Mouse (Mus musculus): ENCODE data around the gene Nos1ap.

Nos1ap gene

DNA sequence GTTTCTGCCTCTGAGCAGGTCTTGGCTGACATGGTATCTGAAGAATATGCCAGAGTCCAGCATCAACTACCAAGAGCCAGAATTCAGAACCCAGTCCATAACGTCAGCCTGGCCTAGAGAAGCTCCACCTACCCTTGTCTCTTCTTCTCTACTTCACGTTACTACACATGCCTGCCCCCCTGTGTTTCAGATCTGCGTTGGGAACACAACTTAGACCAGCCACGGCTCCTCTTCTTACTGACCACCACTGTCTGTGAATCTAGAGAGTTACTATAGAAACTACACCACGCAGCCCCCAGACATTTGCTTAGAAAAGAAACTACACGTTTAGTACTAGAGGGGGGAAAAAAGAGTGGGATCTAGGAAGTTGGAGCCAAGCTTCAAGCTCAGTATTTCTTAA lies 2.9 kb downstream of the Nos1ap start:
- no peak for DNase-seq

DNA sequence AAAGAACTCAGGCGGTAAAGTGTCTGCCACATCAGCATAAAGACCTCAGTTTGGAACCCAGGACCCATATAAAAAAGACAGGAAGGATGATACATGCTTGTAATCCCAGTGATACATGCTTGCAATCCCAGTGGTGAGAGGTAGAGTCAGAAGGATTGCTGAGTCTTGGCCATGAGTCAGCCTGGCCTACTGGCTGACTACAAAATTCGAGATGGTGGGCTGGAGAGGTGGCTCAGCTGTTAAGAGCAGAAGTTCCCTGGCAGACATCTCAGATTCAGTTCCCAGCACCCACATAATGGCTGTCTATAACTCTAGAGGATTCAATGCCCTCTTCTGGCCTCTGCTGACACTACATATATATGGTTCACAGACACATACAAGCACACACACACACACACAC lies 5.7 kb downstream of the Nos1ap start:
- DNase-seq: no peak

DNA sequence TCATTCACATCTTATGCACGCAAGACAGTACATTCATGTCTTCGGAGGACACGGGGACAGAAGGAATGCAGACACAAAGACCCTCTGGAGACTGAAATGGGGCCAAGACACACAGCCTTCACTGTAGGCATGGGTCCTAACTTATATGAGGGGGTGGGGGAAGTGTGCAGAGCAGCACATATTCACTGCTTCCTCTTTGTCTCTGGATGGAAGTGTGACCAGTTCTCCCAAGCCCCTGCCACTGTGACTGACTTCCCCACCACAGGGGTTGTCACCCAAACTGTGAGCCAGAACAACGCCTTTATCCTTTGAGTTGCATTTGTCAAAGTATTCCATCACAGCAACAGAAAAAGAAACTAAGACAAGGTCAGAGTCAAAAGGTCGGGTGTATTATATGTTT lies 7.3 kb downstream of the Nos1ap start:
- no peak for DNase-seq

DNA sequence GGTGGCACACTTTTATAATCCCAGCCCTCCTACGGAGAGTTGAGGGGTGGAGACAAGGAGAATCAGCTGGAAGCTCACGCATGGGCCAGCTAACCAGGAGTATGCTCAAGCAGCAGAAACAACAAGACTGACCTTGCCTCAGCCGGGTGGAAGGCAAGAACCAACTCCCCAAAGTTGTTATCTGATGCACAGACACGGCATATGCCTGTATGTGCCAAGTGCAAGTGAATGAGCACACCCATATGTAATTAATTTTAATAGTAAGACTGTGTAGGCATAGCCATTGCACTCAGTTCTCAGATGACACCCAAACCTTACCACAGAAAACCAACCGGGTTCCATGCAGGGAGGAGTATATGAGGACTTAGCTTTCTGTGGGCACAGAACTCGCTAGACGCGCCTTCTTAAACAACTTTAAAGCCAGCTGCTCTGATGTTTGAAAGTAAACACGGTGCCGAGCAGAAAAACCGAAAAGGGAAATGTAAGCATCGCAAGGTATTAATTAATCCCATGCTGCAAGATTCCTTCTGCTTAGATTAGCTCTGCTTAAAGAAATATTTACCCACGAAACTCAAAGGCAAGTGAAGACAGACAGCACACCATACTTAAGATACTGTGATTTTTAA lies 9.1 kb downstream of the Nos1ap start:
- DNase-seq: no peak

DNA sequence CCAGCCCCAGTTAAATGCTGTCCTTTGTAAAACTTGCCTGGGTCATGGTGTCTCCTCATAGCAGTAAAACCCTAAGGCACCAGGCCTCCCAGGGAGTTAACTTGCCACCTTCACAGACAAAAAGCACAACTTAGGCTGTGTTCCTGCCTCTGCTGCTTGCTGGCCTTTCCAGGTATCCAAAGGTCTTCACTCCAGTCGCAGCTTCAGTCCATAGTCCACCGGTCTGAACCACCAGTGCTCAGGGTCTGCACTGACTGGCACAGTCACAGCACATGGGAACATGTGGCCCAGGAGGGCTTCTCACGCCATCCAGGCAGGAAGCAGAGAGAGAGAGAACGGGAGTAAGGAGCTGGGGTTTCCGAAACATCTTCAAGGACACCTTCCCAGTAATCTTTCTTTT lies 10.2 kb downstream of the Nos1ap start:
- no peak for DNase-seq

DNA sequence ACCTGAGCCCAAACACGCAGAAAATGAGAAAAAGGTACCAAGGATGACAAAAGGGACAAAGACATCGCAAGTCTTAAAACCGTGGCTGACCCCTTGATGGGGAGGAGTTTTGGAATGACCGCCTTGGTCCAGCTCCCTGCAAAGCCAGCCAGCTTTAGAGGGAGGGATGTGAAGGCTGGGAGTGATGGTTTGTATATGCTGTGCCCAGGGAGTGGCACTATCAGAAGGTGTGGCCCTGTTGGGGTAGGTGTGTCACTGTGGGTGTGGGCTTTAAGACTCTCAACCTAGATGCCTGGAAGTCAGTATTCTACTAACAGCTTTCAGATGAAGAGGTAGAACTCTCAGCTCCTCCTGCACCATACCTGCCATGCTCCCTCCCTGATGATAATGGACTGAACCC lies 10.6 kb downstream of the Nos1ap start:
- DNase-seq: no peak

DNA sequence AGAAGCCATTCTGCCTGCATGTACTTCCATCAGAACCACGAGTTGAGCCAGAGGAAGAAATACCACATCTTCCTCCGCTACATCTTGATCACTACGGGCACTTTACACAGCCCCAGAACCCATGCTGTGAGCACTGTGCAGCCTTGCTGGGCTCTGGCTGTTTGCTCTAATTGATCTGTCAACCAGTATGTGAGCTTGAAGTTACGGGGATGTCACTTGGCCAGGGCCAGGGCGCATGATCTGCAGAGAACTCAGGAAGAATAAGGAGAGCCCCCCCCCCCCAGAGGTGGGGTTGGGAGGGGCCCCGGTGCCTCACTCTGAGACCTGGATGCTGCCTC lies 13.0 kb downstream of the Nos1ap start:
- DNase-seq: no peak

DNA sequence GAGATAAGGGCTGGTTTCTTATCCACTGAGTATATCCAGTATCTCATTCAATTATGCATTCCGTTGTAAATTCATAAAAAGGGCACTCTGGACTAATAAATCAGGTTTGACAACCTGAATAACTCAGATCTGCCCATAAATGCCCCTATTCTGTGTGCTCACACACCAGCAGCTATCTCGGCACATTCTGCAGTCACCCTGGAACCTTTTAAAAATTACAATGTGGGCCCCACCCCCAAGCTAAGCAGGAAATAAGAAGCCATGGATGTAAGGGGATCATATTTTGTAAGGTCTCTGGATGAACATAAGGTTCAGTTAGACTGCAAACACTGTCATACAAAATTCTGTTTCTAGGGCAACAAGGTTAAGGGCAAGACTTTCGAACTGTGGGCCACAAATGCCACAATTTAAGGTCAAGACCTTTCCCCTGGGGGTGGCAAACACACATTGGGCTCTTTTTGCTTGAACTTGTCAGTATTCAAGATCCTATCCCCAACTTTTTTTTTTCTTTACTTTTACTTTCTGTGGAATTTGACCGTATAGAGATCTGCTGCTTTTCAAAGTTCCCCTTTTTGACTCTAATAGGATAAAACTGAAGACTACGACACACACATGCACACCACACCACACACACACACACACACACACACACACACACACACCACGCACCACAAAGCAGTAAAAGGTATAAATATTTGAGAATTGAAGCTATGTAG lies 13.5 kb downstream of the Nos1ap start:
- DNase-seq: no peak

DNA sequence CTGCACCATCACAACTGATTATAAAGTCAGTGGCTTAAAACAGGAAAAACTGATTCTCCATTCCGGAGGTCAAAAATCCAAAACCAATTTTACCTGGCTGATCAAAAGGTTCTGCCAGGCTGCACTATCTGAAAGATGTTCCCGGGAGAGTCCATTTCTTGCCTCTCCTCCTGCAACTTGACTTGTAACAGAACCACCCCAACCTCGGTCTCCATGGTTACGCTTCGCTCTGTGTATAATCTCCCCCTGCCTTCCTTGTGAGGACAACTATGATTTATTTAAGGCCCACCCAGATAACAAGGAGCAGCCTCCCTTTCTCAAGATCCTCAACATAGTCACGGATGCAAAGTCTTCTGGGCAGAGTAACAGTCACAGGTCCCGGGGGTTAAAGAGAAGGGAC lies 16.5 kb downstream of the Nos1ap start:
- no peak for DNase-seq

DNA sequence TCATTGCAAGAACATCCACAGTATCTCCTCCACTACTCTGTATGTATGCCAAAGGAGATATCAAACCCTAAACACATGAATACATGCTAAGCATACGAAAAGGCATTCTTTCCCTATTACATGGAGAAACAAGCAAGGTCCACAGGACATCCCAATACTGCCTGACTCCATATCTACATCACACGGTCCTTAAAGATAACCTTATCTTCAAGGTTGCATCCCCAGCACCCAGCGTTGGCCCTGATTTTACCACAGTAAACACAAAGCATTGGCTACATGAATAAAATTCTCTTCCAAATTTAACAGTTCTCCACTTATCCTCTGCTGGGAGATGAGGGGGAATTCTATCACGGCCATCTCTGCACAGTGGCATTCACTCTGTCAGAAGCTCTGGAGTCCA lies 22.7 kb downstream of the Nos1ap start:
- no peak for DNase-seq

DNA sequence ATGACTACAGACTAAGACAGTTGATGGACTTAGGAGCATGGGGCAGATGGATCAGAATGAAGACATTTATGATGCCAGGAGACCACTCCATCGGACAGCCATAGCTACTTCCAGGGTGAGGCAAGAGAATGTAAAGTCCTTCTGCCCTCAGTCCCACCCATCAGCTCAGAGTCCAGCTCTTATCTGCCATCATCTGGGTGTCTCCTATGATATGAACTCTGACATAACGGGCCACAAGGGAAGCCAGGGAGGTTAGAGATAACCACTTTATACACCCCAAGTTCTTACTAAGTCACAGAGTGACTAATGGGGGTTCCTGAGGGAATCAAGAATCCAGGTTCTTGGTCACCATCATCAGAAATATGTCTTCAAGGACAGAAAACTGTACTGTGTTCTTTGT lies 23.1 kb downstream of the Nos1ap start:
- DNase-seq: no peak

DNA sequence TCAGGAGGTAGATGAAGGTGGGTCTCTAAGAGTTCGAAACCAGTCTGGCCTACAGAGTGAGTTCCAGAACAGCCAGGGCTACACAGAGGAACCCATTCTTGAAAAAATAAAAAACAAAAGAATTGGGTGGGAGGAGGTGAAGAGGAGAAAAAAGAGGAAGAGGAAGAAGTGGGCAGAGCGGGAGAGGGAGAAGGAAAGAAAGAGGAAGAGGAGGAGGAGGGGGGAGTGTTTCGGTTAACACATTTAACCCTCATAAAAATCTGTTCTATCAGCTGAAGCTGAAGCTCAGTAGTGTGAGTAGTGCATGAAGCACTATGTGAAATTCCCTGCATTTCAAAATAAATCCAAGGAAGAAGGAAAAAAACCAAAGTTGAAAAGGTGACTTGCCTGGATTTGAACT lies 24.7 kb downstream of the Nos1ap start:
- DNase-seq: no peak

DNA sequence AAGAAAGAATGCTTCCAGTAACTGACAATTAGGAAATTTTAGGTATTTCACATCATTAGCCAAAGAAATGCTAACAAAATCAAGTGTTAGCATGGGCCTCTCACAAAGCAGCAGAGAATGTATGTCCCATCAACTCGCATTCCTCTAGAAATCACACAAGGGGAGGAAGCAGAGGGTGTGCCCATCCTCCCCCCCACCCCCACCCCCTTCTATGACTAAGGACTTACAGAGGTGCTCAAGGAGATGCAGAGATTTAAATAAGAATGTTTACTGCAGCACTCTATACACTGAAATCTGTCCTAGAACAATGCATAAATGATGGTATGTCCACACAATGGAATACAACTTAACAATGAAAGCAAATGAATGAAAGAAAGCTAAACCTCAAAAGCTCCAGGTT lies 27.2 kb downstream of the Nos1ap start:
- DNase-seq: no peak

DNA sequence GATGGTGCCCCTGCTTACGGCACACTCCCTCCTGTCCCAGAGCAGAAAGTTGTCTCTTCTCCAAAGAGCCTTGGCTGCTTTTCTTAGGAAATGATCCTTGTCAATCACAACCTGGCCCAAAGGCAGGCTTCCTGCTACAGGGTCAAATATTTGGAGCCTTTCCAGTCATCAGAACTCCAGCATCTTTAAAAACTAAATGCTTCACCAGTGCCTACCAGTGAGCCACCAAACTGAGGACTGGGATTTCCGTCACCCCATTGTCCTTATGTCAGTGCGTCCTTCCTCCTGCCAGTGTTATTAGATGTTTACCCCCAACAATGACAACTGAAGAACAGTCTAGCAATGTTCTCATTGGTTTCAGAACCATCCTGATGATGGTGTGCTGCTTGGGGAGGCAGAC lies 28.9 kb downstream of the Nos1ap start:
- no peak for DNase-seq

DNA sequence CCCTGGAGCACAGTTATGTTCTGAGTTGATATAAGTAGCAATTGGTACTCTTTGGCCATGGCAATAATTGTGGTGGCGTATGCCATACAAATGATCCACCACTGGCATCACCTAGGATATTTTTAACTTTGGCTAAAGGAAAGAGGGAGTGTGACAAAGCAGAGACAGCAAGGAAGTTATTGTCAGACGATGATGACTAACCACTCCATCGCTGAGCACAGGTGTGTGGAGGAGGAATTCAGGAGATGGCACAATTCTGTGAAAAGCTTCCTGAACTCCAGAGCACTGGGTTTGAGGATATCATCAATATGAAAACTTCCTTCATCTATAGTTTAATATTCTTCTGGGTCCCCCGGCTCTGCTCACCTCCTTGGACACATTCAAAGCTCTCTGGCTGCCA lies 31.7 kb downstream of the Nos1ap start:
- no peak for DNase-seq

DNA sequence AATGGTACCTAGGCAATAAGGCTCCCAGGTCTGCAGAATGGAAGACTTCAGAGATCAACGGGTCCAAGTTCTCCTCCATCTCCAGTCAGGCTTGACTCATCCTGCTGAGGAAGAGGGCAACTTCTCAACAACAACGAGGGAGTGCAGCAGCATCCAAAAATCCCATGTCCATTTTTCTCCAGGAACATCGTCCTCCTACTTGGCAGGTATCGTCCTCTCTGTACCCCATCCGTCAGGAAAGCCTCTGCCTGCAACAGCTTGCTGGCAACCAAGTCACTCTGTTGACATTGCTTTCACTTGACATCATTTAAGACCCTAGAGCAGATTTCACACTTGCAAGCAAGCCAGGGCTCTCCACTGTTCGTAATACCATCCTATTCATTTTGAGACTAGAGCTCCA lies 33.0 kb downstream of the Nos1ap start:
- DNase-seq: no peak

DNA sequence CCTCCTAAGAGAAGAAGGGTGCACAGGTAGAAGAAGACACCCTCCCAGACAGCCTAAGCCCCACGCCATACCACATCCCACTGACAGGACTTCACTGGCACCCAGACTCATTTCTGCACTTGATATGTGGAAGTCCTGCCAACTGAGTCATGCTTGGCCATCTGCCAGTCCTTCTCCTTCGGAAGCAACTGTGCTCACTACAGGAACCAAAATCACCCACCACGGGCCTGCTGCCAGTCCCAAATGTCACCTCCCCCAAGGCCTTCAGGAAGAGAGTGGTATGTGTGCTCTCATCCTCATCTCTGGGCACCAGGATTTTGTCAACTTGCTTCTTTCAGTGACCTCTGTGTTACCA lies 34.7 kb downstream of the Nos1ap start:
- DNase-seq: no peak

DNA sequence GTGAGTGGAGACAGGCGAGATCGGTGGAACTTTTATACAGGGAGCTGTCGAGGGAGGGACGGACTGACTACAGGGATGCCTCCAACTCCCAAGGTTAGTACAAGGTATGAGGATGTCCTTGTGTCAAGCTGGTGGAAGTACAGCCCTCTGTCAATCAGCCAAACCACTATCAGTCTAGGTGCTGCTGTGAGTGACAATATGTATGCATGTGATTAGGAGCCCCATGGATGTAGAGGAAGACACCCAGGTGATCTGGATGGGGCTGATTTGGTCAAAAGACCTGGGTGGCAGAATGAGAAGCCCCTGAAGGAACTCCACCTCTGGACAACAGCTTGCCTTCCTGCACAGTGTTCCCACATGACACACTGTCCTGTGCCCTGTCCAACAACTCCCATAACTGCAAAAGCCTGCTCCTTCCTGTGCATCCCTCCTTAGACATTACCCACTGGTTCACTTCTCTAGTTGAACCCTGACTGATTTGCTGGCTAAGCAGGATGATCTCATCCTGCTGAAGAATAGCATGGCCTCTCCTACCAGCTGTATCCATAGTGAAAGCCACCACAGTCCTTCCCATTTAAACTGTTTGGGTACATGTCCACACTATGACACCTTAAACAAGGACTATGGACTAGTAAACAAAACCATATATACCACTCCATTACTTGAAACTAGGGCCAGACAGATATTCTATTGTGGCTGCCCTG lies 35.3 kb downstream of the Nos1ap start:
- no peak for DNase-seq

DNA sequence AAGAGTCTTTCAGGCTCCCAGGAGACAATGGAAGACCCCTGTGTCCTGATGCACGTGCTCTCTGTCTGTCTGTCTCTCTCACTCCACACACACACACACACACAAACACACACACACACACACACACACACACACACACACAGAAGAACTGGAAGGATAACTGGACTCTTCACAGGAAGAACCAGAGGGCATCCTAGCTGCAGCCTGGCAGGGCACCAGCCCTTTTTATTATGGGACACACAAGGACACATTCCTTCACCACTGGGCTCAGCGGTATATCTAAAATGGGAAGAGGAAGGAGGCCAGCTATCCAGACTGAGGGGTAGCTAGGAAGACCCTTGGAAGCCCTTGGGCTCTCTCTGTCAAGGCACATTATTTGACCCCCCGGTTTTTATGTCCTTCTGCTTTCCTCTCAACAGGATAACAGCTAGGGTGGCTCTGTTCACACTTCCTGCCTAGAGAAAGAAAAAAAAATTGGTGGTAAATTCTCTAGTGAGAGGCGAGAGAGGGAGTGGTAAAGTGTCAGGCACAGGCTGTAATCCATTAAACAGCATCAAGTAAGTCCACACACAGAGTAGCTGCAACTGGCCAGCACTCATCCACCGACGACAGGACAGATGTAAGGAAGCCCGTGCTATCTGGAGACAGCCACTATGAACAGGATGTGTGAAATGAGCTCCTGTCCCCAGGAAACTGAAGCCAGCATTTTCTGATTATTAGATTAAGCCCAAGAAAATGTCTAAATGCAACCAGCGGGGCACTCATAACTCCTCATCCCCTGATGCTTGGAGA lies 38.8 kb downstream of the Nos1ap start:
- no peak for DNase-seq

DNA sequence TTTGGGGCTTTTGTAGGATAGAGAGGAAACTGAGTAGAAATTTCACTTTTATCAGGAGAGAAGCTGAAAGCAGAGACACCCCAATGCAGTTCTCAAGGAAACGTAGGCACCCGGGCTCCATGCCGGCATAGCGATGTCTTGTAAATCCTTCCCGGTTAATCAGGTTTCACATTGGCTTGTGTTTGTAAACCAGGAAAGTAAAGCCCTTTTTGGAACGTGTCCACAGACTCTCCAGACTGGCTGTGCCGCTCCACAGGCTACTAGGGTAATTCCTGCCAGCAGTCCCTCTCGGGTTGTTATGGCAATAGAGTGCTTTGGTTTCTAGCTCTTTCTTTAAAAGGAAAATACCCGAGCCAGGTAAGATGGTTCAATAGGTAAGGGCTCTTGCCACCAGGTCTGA lies 40.6 kb downstream of the Nos1ap start:
- no peak for DNase-seq

DNA sequence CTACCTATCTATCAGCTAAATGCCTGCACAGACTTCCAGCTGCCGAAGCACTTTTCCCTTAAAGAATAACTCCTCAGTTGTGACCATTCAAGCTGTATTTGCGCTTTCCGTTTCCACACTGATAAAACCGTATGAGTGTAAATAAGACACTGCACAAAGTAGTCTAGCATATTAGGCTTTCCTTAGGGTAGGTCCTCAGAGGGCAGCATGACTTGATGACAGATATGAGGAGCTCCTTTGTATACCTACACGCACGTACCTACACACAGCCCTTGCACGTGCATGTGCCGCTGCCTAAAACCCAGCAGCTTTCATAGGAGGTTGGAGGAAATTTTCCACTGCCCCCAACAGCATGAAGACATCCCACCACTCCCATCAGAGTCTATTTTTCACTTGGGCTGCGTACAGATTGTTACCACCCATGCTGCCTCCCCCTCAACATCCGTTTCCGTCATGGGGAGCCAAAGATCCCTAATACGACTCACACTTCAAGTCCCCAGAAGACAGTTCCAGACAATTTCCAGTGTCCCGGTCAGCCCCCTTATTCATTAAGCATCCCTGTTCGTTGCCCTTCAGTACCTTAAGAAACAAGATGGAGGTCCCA lies 41.4 kb downstream of the Nos1ap start:
- DNase-seq: no peak

DNA sequence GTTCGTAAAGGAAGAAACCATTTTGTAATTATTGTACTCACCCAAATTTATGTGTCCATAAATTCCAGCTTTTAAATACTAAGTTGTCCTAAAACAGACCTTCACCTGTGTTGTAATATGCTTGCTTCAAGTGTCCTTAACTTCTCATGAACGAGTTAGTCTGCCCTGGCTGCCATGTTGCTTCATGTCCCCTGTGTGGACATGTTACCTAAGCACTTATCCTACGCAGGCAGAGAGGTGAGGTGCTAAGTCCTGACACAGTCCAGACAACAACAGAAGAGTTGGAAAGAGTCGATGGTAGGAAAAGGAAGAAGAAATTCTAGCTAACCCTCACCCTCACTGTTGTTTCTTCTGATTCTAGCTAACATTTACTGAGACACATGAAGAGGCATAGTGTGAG lies 43.4 kb downstream of the Nos1ap start:
- DNase-seq: no peak

DNA sequence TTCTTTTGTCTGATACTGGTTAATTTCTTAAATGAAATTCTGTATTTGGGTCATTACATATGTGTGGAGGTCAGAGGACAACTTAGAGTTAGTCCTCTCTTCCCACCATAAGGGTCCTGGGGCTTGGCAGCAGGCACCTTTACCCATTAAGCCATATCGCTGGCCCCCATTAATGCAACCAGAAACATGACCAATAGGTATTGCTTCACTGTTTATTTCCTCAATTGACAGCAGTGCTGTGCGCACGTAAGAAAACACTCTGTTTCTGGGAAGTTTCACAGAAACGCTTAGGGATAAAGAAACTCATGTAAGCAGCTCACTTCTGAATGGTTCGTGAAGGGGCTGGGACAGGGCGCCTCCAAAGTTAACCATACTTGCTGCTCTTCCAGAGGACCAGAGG lies 44.4 kb downstream of the Nos1ap start:
- no peak for DNase-seq

DNA sequence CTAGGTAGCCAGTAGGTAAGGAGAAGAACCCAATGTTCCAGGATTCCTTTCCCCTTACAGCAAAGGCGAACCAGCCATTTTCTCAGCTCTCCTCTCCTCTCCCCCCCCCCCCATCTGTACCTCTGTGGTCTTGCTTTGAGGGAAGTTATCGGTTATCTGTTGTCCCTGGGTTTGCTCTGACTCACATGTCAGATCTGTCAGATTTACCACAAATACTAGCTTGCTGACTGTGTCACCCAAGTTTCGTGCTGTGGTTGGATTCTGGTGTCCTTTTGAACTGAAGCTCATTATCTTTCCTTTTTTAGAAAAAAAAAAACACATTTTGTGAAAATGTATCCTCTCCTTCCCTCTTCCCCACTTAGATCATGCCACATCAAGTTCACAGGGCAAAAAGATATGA lies 50.2 kb downstream of the Nos1ap start:
- DNase-seq: no peak

Measured in thymus, postnatal 4 days (tissue).